Mouse (Mus musculus) small intestine, adult 2 months (tissue): ENCODE results near the gene Fam166b. TPM values are rescaled to one million over a fixed set of nuclear protein-coding genes. Genes with fewer than 3 reads are reported as not detected.

Experiments
- H3K27ac ChIP-seq: fragments of 200-500 bp; 2 replicates; pipeline ENCODE4 v1.5.1; 2012; ENCODE audit warnings: low read depth, low read length, control low read depth, inconsistent platforms; ENCODE audit not compliant: insufficient read depth
- H3K27me3 ChIP-seq: fragments of 200-500 bp; 2 replicates; pipeline ENCODE4 v1.6.1; 2012; ENCODE audit warnings: mild to moderate bottlenecking, moderate library complexity, low read length, inconsistent platforms; ENCODE audit not compliant: control insufficient read depth, insufficient read depth
- H3K36me3 ChIP-seq: fragments of 200-500 bp; 2 replicates; pipeline ENCODE4 v1.6.1; 2012; ENCODE audit warnings: mild to moderate bottlenecking, low read length, control low read depth, inconsistent platforms; ENCODE audit not compliant: control insufficient read depth, insufficient read depth
- H3K4me1 ChIP-seq: fragments of 200-500 bp; 2 replicates; pipeline ENCODE4 v1.6.1; 2012; ENCODE audit warnings: low read length, inconsistent platforms, mixed read lengths; ENCODE audit not compliant: control insufficient read depth, insufficient read depth, insufficient read length
- H3K4me3 ChIP-seq: fragments of 200-500 bp; 2 replicates; pipeline ENCODE4 v1.5.1; 2012; ENCODE audit warnings: low read depth, mild to moderate bottlenecking, control low read depth, inconsistent platforms, low read length, moderate library complexity
- CTCF ChIP-seq: fragments of 200-500 bp; IDR thresholded peaks from 2 replicates; pipeline ENCODE4 v1.5.1; 2012; ENCODE audit warnings: low read depth, mild to moderate bottlenecking, control low read depth, inconsistent platforms, low read length, moderate library complexity, mixed read lengths; ENCODE audit not compliant: insufficient replicate concordance, insufficient read length; ENCODE audit errors: extremely low read depth
- POLR2A ChIP-seq: fragments of 200-500 bp; IDR thresholded peaks from 2 replicates; pipeline ENCODE4 v1.6.1; 2012; ENCODE audit warnings: low read depth, mild to moderate bottlenecking, control low read depth, inconsistent platforms, low read length, moderate library complexity
- WGBS: fragments of 180-500 bp; shearing (Covaris S2); methylation state at CpG from one replicate; pipeline ENCODE4 v1.1.7; 2018; 5-methylcytosine and 5-hydroxymethylcytosine counted together
- polyA plus RNA-seq: library from polyadenylated mRNA; depleted of rRNA; stranded (reverse); fragments of >200 nt; gene quantifications from 2 replicates; pipeline ENCODE4 v1.2.3, GENCODE M21; 2012

The Fam166b gene
- polyA plus RNA-seq, 1 experiment: 0.24 TPM

DNA sequence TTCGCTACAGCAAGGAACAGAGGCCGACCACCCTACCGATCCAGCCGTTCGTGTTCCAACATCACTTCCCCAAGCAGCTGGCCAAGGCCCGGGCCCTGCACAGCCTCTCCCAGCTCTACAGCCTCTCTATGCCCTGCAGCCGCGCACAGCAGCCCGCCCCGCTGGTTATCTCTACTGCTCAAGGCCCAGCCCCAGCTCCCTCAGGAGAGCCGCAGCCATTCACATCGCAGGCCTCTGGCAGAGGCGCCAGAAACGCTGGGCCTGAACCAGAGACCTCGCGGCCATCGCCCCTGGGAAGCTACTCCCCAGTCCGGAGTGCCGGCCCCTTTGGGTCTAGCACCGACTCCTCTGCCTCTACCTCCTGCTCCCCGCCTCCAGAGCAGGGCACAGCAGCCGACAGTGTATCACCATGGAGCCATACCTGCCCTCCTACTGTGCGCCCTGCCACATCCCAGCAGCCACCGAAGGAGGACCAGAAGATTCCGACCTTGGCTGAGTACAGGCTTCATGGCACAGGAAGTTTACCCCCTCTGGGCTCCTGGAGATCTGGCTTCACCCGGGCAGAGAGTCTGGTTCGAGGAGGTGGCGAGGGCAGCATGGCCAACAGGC lies 7.2 kb downstream of the Fam166b start:
- no peaks in the 10 kb centered on the region for H3K27me3 ChIP-seq
- no peak for TF ChIP-seq POLR2A
- no peak for TF ChIP-seq CTCF
- WGBS: 88% methylated on average over 28 of the region's 28 CpGs
- H3K4me3 ChIP-seq: no peak overlapping the region
- H3K4me1 ChIP-seq: 0 out of 2 replicates have a peak, but pooled peaks cover 3% of the 10 kb centered on the region
- H3K27ac ChIP-seq: no peak overlapping the region
- H3K36me3 ChIP-seq: peaks cover 14% of the 10 kb centered on the region

DNA sequence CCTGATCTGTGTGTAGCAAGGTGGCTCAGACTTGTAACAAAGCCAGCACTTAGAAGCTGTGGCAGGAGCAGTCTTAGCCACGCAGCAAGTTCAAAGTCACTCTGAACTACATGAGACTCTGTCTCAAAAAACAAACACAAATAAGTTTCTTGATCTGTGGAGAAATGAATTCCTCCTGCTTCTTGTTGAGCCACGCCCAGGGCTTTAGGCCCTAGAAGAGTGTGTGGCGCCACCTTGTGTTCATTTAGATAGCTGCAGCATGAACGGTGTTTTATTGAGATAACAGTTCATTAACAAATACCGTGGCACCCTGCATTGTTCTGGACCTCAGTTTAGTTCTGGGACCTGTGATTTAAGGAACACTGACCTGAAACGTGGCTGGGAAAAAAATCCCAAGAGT lies 8.6 kb downstream of the Fam166b start:
- Histone ChIP-seq H3K36me3 (peaks cover 17% of the 10 kb centered on the region), H3K4me3 (no peak overlapping the region), H3K4me1 (0 out of 2 replicates have a peak, but pooled peaks cover under 1% of the 10 kb centered on the region), H3K27me3 (no peaks in the 10 kb centered on the region), H3K27ac (peak overlapping the region; percentile 3)
- peak; percentile 84; the same call in 1 of the 2 replicates for TF ChIP-seq CTCF
- TF ChIP-seq POLR2A: no peak
- 2% methylated on average over 6 of the region's 6 CpGs for WGBS

- peaks cover 17% of the 10 kb centered on the region for H3K36me3 ChIP-seq
- peak overlapping the region; percentile 3 for H3K27ac ChIP-seq
- no peaks in the 10 kb centered on the region for H3K27me3 ChIP-seq
- WGBS: 61% methylated on average over 9 of the region's 9 CpGs
- H3K4me1 ChIP-seq: no peaks in the 10 kb centered on the region
- H3K4me3 ChIP-seq: no peak overlapping the region
- TF ChIP-seq POLR2A: no peak
- TF ChIP-seq CTCF: no peak
Measured at GRCm38 (mm10) chr4:43419801-43420281, 9.1 kb downstream of the Fam166b start.

GRCm38 (mm10) chr4:43418973-43419656 lies 9.8 kb downstream of the Fam166b start:
- 0 out of 2 replicates have a peak overlapping the region, but pooled peaks have one; percentile 3 for H3K27ac ChIP-seq
- 70% methylated on average over 15 of the region's 15 CpGs for WGBS

DNA sequence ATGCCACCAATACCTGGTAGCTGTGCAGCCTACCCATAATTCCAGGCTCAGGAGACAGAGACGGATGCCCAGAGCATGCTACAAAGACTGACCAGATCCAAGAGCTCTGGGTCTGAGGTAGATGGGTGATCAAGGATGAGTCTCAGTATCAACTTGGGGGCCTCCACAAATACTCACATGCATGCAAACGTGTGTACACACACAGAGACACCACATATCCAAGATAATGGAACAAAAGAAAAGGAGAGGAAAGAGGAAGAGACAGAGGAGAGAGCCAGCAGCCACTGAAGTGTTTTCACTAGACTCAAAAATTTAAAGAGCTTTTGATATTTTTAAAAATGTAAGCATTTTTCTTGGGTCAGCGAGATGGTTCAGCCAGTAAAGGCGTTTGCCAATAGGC lies 10.5 kb downstream of the Fam166b start:
- no peaks in the 10 kb centered on the region for H3K27me3 ChIP-seq
- no peak overlapping the region for H3K27ac ChIP-seq
- no peaks in the 10 kb centered on the region for H3K4me1 ChIP-seq
- peaks cover 10% of the 10 kb centered on the region; the same call in 1 of the 2 replicates for H3K36me3 ChIP-seq
- TF ChIP-seq POLR2A: no peak
- no peak for TF ChIP-seq CTCF
- WGBS: 77% methylated on average over 4 of the region's 4 CpGs
- H3K4me3 ChIP-seq: no peak overlapping the region

More at GRCm38 (mm10) chr4:43418973-43419656, 9.8 kb downstream of the Fam166b start:
- Histone ChIP-seq H3K36me3 (peaks cover 10% of the 10 kb centered on the region), H3K27me3 (no peaks in the 10 kb centered on the region), H3K4me3 (no peak overlapping the region), H3K4me1 (no peaks in the 10 kb centered on the region)
- TF ChIP-seq POLR2A (no peak), CTCF (no peak)

- Histone ChIP-seq H3K27ac (no peak overlapping the region), H3K27me3 (no peaks in the 10 kb centered on the region), H3K36me3 (peaks cover 5% of the 10 kb centered on the region; the same call in 1 of the 2 replicates), H3K4me3 (no peak overlapping the region), H3K4me1 (no peaks in the 10 kb centered on the region)
- TF ChIP-seq POLR2A: no peak
- no peak for TF ChIP-seq CTCF
- 77% methylated on average over 16 of the region's 16 CpGs for WGBS
Measured at GRCm38 (mm10) chr4:43417269-43418062, 11.5 kb downstream of the Fam166b start.
